Mouse (Mus musculus): ENCODE measurements around the gene Itga6.
"Not testable (repeated sequence)": the region's sequence is repeated elsewhere in the genome, so short reads cannot be mapped to it uniquely, and the experiment has no call there.

Gene Itga6

GRCm38 (mm10) chr2:71891536-71891935 lies 146.1 kb downstream of the Itga6 start:
- no peak for DNase-seq (ENCODE audit: low spot score in 2 of 2)

DNA sequence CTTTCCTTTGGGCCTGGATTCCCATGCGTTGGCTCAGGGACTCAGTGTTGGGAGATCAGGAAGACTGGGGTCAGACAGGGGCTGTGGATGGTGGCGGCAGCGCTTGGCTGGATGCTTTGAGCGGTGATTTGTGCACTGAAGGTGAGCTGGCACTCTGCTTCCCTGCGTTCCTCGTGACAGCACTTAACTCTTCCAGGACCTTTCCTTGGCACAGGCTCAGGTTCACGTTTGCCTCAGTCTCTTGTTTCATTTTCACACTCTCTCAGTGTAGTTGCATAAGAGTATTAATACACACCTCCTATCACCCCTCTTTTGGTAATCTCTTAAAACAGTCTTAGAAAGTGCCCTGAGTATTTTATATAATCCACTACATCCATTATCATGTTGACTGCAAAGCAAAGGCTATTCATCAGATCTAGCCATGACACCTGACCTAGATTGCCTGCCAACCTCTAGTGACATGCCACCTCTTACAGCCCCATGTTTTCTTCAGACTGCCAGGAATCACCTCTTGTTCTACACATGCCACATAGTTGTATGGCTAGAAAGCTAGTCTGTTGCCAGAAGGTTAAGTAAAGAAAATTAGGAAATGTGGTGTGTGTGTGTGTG lies 147.4 kb downstream of the Itga6 start:
- DNase-seq (ENCODE audit: low spot score in 2 of 2): no peak

- DNase-seq (ENCODE audit: low spot score in 2 of 2): no peak
Observed at GRCm38 (mm10) chr2:71895596-71896286, 150.3 kb downstream of the Itga6 start.

DNA sequence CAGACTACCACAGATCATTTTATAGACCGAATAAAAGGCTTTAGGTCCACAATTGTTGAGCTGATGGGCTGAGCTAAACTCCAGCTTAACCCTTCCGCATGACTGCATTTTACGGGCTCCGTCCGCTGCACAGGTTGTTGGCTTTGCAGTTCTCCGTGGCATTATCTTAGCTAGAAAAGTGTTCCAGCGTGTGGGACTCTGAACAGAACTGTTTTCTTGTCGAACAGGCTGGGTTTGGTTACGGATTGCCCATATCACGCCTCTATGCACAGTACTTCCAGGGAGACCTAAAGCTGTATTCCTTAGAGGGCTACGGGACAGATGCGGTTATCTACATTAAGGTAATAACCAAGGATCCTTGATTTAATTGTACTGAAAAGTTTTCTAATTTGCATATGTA lies 152.0 kb downstream of the Itga6 start:
- DNase-seq (ENCODE audit: low spot score in 2 of 2): no peak

- DNase-seq (ENCODE audit: low spot score in 2 of 2): no peak
Observed at GRCm38 (mm10) chr2:71898335-71898856, 153.0 kb downstream of the Itga6 start.

DNA sequence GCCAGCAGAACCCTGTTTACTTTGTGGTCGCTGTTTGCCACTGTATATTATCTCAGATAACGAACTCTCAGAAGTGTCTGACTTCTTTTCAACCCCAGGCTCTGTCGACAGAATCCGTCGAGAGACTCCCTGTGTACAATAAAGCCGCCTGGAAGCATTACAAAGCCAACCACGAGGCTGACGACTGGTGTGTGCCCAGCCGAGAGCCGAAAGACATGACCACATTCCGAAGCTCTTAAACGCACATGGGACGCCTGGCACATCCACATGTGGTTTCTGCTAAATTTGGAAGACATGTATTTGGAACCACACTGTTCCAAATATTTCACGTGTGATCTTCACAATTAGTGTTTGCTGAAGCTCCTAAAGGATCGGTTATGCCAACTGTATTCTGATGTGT lies 154.5 kb downstream of the Itga6 start:
- peak in 1 of 2 experiments; percentile 27 for DNase-seq (ENCODE audit: low spot score in 2 of 2)

- no peak for DNase-seq (ENCODE audit: low spot score in 2 of 2)
Observed at GRCm38 (mm10) chr2:71905154-71905553, 159.7 kb downstream of the Itga6 start.

DNA sequence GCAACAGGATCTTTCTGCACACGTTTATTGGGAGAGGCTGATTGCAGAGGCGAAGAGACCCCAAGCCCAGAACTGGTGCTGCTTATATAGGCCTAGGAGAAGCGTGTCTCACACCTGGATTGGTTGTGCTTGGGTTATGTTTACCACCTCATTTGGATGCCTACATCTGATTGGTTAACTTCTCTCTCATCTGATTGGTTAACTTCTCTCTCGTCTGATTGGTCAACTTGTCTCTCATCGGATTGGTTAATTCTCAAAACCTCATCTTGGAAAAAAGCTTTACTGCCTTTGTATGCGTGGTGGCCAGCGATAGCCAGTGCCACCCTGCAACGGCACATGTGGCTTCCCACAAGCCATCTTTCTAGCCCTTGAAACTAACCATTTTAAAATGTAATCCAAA lies 160.9 kb downstream of the Itga6 start:
- not testable (repeated sequence) for DNase-seq (ENCODE audit: low spot score in 2 of 2)

All from heart, adult 9 months (tissue).